Mouse (Mus musculus) midbrain, embryonic 11.5 days (tissue): Measurements from ENCODE around the gene 1810024B03Rik. TPM values are rescaled to one million over a fixed set of nuclear protein-coding genes. Genes with fewer than 3 reads are reported as not detected.
A peak's percentile ranks its signal among the peaks of the same experiment; 100 is the strongest.
"Not testable (repeated sequence)": the region's sequence is repeated elsewhere in the genome, so short reads cannot be mapped to it uniquely, and the experiment has no call there.

Experiments
- ATAC-seq: fragments of 200-750 bp; cut with Nextera tagmentation; 2 replicates; pipeline ENCODE4 v1.8.0; 2017; ENCODE audit warnings: moderate TSS enrichment, moderate library complexity; ENCODE audit not compliant: low FRiP score
- DNase-seq: peaks from one replicate; pipeline ENCODE4 v3.0.0; 2015; ENCODE audit warnings: low spot score; ENCODE audit errors: missing footprints
- H3K27ac ChIP-seq: fragments of 300-500 bp; sonication (generic); 2 replicates; pipeline ENCODE4 v1.5.1; 2014; ENCODE audit warnings: low read depth, low read length
- H3K27me3 ChIP-seq: fragments of 300-500 bp; sonication (generic); 2 replicates; pipeline ENCODE4 v1.6.1; 2014; ENCODE audit warnings: mild to moderate bottlenecking, low read length, moderate library complexity, mixed read lengths; ENCODE audit not compliant: control insufficient read depth, insufficient read depth
- H3K36me3 ChIP-seq: fragments of 300-500 bp; sonication (generic); 2 replicates; pipeline ENCODE4 v1.6.1; 2014; ENCODE audit warnings: mild to moderate bottlenecking, low read length, moderate library complexity, mixed read lengths; ENCODE audit not compliant: control insufficient read depth, insufficient read depth
- H3K4me1 ChIP-seq: fragments of 300-500 bp; sonication (generic); 2 replicates; pipeline ENCODE4 v1.6.1; 2014; ENCODE audit warnings: low read length; ENCODE audit not compliant: control insufficient read depth, insufficient read depth
- H3K4me2 ChIP-seq: fragments of 300-500 bp; sonication (generic); 2 replicates; pipeline ENCODE4 v1.6.1; 2014; ENCODE audit warnings: mild to moderate bottlenecking, moderate library complexity
- H3K4me3 ChIP-seq: fragments of 300-500 bp; sonication (generic); 2 replicates; pipeline ENCODE4 v1.5.1; 2014; ENCODE audit warnings: low read depth, low read length
- H3K9ac ChIP-seq: fragments of 300-500 bp; sonication (generic); 2 replicates; pipeline ENCODE4 v1.6.1; 2014; ENCODE audit warnings: low read length
- H3K9me3 ChIP-seq: fragments of 300-500 bp; sonication (generic); 2 replicates; pipeline ENCODE4 v1.6.1; 2016; ENCODE audit warnings: low read length; ENCODE audit not compliant: control insufficient read depth
- WGBS: fragments of 180-500 bp; shearing (Covaris S2); extraction: QIAGEN DNeasy Blood & Tissue Kit; methylation state at CpG from one replicate; pipeline ENCODE4 v1.1.7; 2014; 5-methylcytosine and 5-hydroxymethylcytosine counted together
- polyA plus RNA-seq: library from polyadenylated mRNA; unstranded; fragments of >200 nt; fragmentation: Nextera tagmentation; extraction: Ambion mirVana; gene quantifications from 2 replicates; pipeline ENCODE4 v1.2.1, GENCODE M21; 2014

The 1810024B03Rik gene
- polyA plus RNA-seq, 1 experiment from 2014 or later: 3.5 TPM

- peaks cover 6% of the 10 kb centered on the region for H3K4me1 ChIP-seq
- WGBS: 33% methylated on average over 3 of the region's 3 CpGs
- H3K36me3 ChIP-seq: no peaks in the 10 kb centered on the region
- no peak overlapping the region for H3K27ac ChIP-seq
- H3K27me3 ChIP-seq: no peaks in the 10 kb centered on the region
- ATAC-seq (no peak), DNase-seq (peak; percentile 96)
- no peaks in the 10 kb centered on the region for H3K9me3 ChIP-seq
- H3K4me2 ChIP-seq: no peak overlapping the region
- no peak overlapping the region for H3K4me3 ChIP-seq
- no peak overlapping the region for H3K9ac ChIP-seq
These were observed 3.1 kb downstream of the 1810024B03Rik start for GRCm38 (mm10) chr2:127204932-127205331.

- no peak overlapping the region for H3K4me2 ChIP-seq
- no peak for ATAC-seq
- no peak for DNase-seq
- no peak overlapping the region for H3K9ac ChIP-seq
- no peaks in the 10 kb centered on the region for H3K9me3 ChIP-seq
- H3K4me1 ChIP-seq: no peaks in the 10 kb centered on the region
- no peak overlapping the region for H3K27ac ChIP-seq
- no peak overlapping the region for H3K4me3 ChIP-seq
- no peaks in the 10 kb centered on the region for H3K27me3 ChIP-seq
- no peaks in the 10 kb centered on the region for H3K36me3 ChIP-seq
These were observed 18.5 kb downstream of the 1810024B03Rik start for GRCm38 (mm10) chr2:127189574-127189973.

- H3K9ac ChIP-seq: peak overlapping the region; percentile 91
- WGBS: 1% methylated on average over 17 of the region's 17 CpGs
- H3K27ac ChIP-seq: peak overlapping the region; percentile 42; the same call in 1 of the 2 replicates
- DNase-seq: peak; percentile 96
- H3K36me3 ChIP-seq: no peaks in the 10 kb centered on the region
- no peaks in the 10 kb centered on the region for H3K27me3 ChIP-seq
- no peaks in the 10 kb centered on the region for H3K9me3 ChIP-seq
- H3K4me1 ChIP-seq: peaks cover 2% of the 10 kb centered on the region; the same call in 1 of the 2 replicates
- peak; percentile 100 for ATAC-seq
- peak overlapping the region; percentile 51 for H3K4me3 ChIP-seq
- H3K4me2 ChIP-seq: peak overlapping the region; percentile 68
These were observed 25.3 kb downstream of the 1810024B03Rik start for GRCm38 (mm10) chr2:127182598-127183381.

- DNase-seq: peak; percentile 89
These were observed 41.8 kb downstream of the 1810024B03Rik start for GRCm38 (mm10) chr2:127166261-127166660.

GRCm38 (mm10) chr2:127165675-127166074 lies 42.4 kb downstream of the 1810024B03Rik start:
- Histone ChIP-seq H3K4me2 (no peak overlapping the region), H3K4me3 (no peak overlapping the region), H3K36me3 (no peaks in the 10 kb centered on the region), H3K27me3 (no peaks in the 10 kb centered on the region), H3K27ac (no peak overlapping the region), H3K4me1 (no peaks in the 10 kb centered on the region), H3K9me3 (no peaks in the 10 kb centered on the region), H3K9ac (no peak overlapping the region)
- 64% methylated on average over 4 of the region's 4 CpGs for WGBS
- no peak for DNase-seq
- no peak for ATAC-seq

More at GRCm38 (mm10) chr2:127166261-127166660, 41.8 kb downstream of the 1810024B03Rik start:
- not testable (repeated sequence) for H3K9ac ChIP-seq, H3K4me1 ChIP-seq, ATAC-seq, H3K27ac ChIP-seq, H3K4me3 ChIP-seq, H3K27me3 ChIP-seq, H3K9me3 ChIP-seq, H3K36me3 ChIP-seq, H3K4me2 ChIP-seq
- WGBS: 25% methylated on average over 1 of the region's 1 CpGs

- Histone ChIP-seq H3K27ac (no peak overlapping the region), H3K4me2 (no peak overlapping the region), H3K36me3 (peaks cover 3% of the 10 kb centered on the region; the same call in 1 of the 2 replicates), H3K4me1 (peaks cover 13% of the 10 kb centered on the region), H3K9ac (no peak overlapping the region), H3K27me3 (no peaks in the 10 kb centered on the region), H3K4me3 (no peak overlapping the region), H3K9me3 (no peaks in the 10 kb centered on the region)
- 84% methylated on average over 3 of the region's 3 CpGs for WGBS
- ATAC-seq (no peak), DNase-seq (no peak)
These were observed 62.4 kb downstream of the 1810024B03Rik start for GRCm38 (mm10) chr2:127145699-127146098.

GRCm38 (mm10) chr2:127143158-127144063 lies 64.7 kb downstream of the 1810024B03Rik start, which contains the start of gene Itpripl1:
Gene Itpripl1, minus strand, starts transcription at chr2:127143442.
- H3K4me1 ChIP-seq: peaks cover 13% of the 10 kb centered on the region
- peak within 1 kb of the TSS; percentile 74 for H3K9ac ChIP-seq
- WGBS: 3% methylated on average over 31 of the region's 31 CpGs
- H3K27ac ChIP-seq: no peak within 1 kb of the TSS
- DNase-seq (peak; percentile 94), ATAC-seq (peak; percentile 90)
- peak within 1 kb of the TSS; percentile 57 for H3K4me3 ChIP-seq
- H3K4me2 ChIP-seq: peak within 1 kb of the TSS; percentile 83
- H3K27me3 ChIP-seq: no peaks in the 10 kb centered on the region
- no peaks in the 10 kb centered on the region for H3K9me3 ChIP-seq
- H3K36me3 ChIP-seq: peaks cover 3% of the 10 kb centered on the region; the same call in 1 of the 2 replicates

- DNase-seq (no peak), ATAC-seq (no peak)
- WGBS: 16% methylated on average over 6 of the region's 6 CpGs
- Histone ChIP-seq H3K36me3 (peaks cover 3% of the 10 kb centered on the region; the same call in 1 of the 2 replicates), H3K9ac (peak overlapping the region; percentile 74), H3K4me2 (peak overlapping the region; percentile 83), H3K4me1 (peaks cover 13% of the 10 kb centered on the region), H3K9me3 (no peaks in the 10 kb centered on the region), H3K27ac (no peak overlapping the region), H3K4me3 (peak overlapping the region; percentile 57), H3K27me3 (no peaks in the 10 kb centered on the region)
These were observed 65.4 kb downstream of the 1810024B03Rik start for GRCm38 (mm10) chr2:127142577-127143157.
